Mouse (Mus musculus): ENCODE data around the gene Tmsb10. TPM values are rescaled to one million over a fixed set of nuclear protein-coding genes. Genes with fewer than 3 reads are reported as not detected.

Gene Tmsb10
- polyA plus RNA-seq, 1 experiment: 30.4 TPM

DNA sequence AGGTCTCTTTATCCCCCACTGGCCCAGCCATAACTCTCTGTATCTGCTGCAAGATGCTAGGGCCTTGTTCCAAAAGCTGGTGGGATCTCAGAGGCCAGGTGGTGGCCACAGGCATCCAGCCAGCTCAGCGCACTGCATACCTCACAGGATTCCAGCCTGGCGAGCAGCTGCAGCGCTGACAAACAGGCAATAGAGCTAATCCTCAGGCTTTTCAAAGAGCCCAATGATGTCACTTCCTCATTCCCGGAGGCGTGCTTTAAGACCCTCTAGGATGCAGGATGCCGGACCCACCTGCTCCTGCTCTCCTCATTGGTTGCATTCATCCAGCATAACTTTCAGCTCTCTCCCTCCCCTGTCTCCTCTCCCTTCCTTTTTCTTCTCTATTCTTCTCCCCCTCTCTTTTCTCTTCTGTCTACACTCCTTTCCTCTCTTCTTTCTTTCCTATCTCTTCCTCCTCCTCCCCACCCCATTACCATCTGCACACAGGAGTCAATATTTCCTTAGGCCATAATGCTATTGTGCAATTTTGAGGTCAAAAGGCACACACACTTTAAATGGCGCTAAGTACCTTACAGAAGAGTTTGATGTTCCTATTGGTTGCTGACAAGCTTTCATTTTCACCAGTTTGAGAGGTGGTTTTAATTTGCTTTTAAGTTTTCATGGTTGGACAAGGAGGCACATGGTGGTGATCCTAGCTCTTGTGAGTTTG is 30.6 kb upstream of the Tmsb10 start:
- no peak overlapping the region for H3K27ac ChIP-seq (ENCODE audit: insufficient read depth, low read depth, low read length)
- no peaks in the 10 kb centered on the region for H3K27me3 ChIP-seq (ENCODE audit: control insufficient read depth, insufficient read depth, low read length)
- TF ChIP-seq POLR2A (IDR thresholded peaks at IDR 0.05; ENCODE audit: low read depth, low read length): no peak
- TF ChIP-seq CTCF (IDR thresholded peaks at IDR 0.05; ENCODE audit: extremely low read depth, insufficient read length, insufficient replicate concordance, low read depth, low read length): no peak
- H3K4me1 ChIP-seq (ENCODE audit: control insufficient read depth, insufficient read depth, insufficient read length, low read length): peaks cover 16% of the 10 kb centered on the region
- 22% methylated on average over 7 of the region's 7 CpGs for WGBS
- no peak overlapping the region for H3K4me3 ChIP-seq (ENCODE audit: low read depth, low read length)
- no peaks in the 10 kb centered on the region for H3K36me3 ChIP-seq (ENCODE audit: control insufficient read depth, insufficient read depth, low read length)

DNA sequence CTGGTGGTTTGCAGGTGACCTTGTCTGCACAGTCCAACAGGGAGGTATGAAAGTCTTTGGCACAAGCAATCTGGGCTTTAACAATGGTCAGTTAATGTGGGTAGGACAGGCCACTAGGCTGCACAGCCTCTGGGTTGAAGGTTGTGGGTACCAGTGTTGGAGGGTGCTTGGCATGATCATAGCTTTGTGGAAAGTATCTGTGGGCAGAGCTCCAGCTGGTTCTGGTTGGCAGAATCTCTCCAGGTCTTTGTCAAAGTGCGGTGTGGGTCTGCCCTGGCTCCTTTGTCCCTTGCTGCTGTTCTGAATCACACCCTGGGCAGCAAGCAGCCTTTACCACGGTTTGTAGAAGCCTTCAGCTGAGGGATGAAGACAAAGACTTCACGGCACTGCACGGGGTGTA is 24.0 kb upstream of the Tmsb10 start:
- 87% methylated on average over 4 of the region's 4 CpGs for WGBS
- Histone ChIP-seq H3K36me3 (ENCODE audit: control insufficient read depth, insufficient read depth, low read length) (no peaks in the 10 kb centered on the region), H3K4me3 (ENCODE audit: low read depth, low read length) (no peak overlapping the region), H3K27ac (ENCODE audit: insufficient read depth, low read depth, low read length) (no peak overlapping the region), H3K4me1 (ENCODE audit: control insufficient read depth, insufficient read depth, insufficient read length, low read length) (no peaks in the 10 kb centered on the region; the same call in 1 of the 2 replicates), H3K27me3 (ENCODE audit: control insufficient read depth, insufficient read depth, low read length) (no peaks in the 10 kb centered on the region)
- TF ChIP-seq POLR2A (IDR thresholded peaks at IDR 0.05; ENCODE audit: low read depth, low read length): no peak
- TF ChIP-seq CTCF (IDR thresholded peaks at IDR 0.05; ENCODE audit: extremely low read depth, insufficient read length, insufficient replicate concordance, low read depth, low read length): no peak

DNA sequence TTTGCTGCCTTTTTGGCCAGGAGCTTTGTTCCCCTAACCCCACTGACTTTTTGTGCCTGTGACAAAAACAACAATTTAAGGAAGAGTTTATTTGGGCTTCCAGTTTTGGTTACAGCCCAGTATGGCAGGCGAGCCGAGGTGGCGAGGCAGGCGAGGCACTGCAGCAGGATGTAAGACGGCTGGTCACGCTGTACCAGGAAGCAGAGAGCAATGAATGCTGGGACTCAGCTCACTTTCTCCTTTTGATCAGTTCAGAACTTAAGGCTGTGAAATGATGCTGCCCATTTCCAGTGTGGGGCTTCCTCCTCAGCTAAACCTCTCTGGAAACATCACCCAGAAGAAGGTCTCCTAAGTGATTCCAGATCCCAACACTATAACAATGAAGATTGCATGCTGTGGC is 23.3 kb upstream of the Tmsb10 start:
- H3K36me3 ChIP-seq (ENCODE audit: control insufficient read depth, insufficient read depth, low read length): no peaks in the 10 kb centered on the region
- no peak overlapping the region for H3K27ac ChIP-seq (ENCODE audit: insufficient read depth, low read depth, low read length)
- WGBS: 46% methylated on average over 6 of the region's 6 CpGs
- no peak overlapping the region for H3K4me3 ChIP-seq (ENCODE audit: low read depth, low read length)
- no peaks in the 10 kb centered on the region for H3K27me3 ChIP-seq (ENCODE audit: control insufficient read depth, insufficient read depth, low read length)
- no peaks in the 10 kb centered on the region; the same call in 1 of the 2 replicates for H3K4me1 ChIP-seq (ENCODE audit: control insufficient read depth, insufficient read depth, insufficient read length, low read length)
- no peak for TF ChIP-seq CTCF (IDR thresholded peaks at IDR 0.05; ENCODE audit: extremely low read depth, insufficient read length, insufficient replicate concordance, low read depth, low read length)
- no peak for TF ChIP-seq POLR2A (IDR thresholded peaks at IDR 0.05; ENCODE audit: low read depth, low read length)

DNA sequence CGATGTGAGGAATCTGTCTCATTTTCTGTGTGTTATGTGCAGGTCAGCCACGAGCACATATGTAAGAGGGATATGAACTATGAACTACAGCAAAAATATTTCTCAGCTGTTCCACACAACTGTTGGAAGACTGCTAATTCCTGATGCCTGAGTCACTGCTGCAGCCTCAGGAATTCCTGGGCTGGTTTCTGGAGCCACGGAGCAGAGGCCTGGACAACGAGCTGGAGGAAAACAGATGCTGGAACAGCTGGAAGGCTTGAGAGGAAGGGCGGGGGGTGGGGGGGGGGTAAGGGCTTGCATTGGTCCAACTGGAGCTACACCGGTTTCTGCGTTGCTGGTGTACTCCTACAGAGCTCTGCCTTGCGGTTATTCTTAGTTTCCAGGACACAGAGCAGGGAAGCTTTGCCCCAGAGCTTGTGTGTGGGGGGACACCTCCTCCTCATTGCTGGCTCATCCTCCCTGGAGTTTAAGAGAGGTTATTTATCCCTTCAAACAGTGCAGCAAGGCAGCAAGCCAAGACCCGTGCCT is 22.6 kb upstream of the Tmsb10 start:
- TF ChIP-seq POLR2A (IDR thresholded peaks at IDR 0.05; ENCODE audit: low read depth, low read length): no peak
- TF ChIP-seq CTCF (IDR thresholded peaks at IDR 0.05; ENCODE audit: extremely low read depth, insufficient read length, insufficient replicate concordance, low read depth, low read length): no peak
- Histone ChIP-seq H3K36me3 (ENCODE audit: control insufficient read depth, insufficient read depth, low read length) (no peaks in the 10 kb centered on the region), H3K27ac (ENCODE audit: insufficient read depth, low read depth, low read length) (peak overlapping the region; percentile 23; the same call in 1 of the 2 replicates), H3K27me3 (ENCODE audit: control insufficient read depth, insufficient read depth, low read length) (no peaks in the 10 kb centered on the region), H3K4me1 (ENCODE audit: control insufficient read depth, insufficient read depth, insufficient read length, low read length) (no peaks in the 10 kb centered on the region; the same call in 1 of the 2 replicates), H3K4me3 (ENCODE audit: low read depth, low read length) (no peak overlapping the region)
- 75% methylated on average over 9 of the region's 9 CpGs for WGBS

DNA sequence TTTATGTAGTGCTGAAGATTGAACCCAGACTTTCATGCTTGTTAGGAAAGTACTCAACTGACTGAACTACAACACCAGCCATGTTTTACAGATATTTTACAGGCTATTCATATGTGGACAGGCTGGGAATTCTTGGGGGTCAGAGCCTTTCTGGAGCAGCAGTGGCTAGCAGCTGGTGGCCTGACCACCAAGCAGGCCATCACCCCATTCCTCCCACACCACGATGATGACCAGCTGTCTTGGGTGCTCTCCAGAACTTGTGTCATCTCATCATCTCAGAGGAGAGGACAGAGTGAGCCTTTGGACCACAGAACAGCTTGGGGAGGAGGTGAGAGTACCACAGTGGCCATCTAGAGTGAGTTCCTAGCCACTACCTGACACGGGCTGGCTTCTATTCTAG is 18.3 kb upstream of the Tmsb10 start:
- H3K27ac ChIP-seq (ENCODE audit: insufficient read depth, low read depth, low read length): no peak overlapping the region
- WGBS: 84% methylated on average over 2 of the region's 2 CpGs
- H3K36me3 ChIP-seq (ENCODE audit: control insufficient read depth, insufficient read depth, low read length): no peaks in the 10 kb centered on the region
- H3K4me3 ChIP-seq (ENCODE audit: low read depth, low read length): no peak overlapping the region
- TF ChIP-seq CTCF (IDR thresholded peaks at IDR 0.05; ENCODE audit: extremely low read depth, insufficient read length, insufficient replicate concordance, low read depth, low read length) (no peak), POLR2A (IDR thresholded peaks at IDR 0.05; ENCODE audit: low read depth, low read length) (no peak)
- no peaks in the 10 kb centered on the region for H3K27me3 ChIP-seq (ENCODE audit: control insufficient read depth, insufficient read depth, low read length)
- no peaks in the 10 kb centered on the region; the same call in 1 of the 2 replicates for H3K4me1 ChIP-seq (ENCODE audit: control insufficient read depth, insufficient read depth, insufficient read length, low read length)

DNA sequence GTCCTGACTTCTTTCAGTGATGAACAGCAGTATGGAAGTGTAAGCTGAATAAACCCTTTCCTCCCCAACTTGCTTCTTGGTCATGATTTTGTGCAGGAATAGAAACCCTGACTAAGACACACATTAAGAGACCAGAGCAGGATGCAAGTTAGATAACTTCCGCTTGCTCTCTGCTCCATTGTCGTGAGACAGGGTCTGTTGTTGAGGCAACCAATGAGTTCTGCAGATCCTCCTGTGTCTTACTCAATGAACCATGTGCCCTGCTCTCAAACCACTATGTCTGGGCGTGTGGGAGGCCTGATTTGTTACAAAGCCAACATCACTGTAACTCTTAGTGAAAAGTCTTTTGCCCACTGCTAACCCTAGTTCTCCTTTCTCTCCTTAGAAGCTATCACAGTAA is 12.5 kb upstream of the Tmsb10 start:
- Histone ChIP-seq H3K36me3 (ENCODE audit: control insufficient read depth, insufficient read depth, low read length) (no peaks in the 10 kb centered on the region), H3K4me1 (ENCODE audit: control insufficient read depth, insufficient read depth, insufficient read length, low read length) (no peaks in the 10 kb centered on the region), H3K27me3 (ENCODE audit: control insufficient read depth, insufficient read depth, low read length) (no peaks in the 10 kb centered on the region), H3K27ac (ENCODE audit: insufficient read depth, low read depth, low read length) (no peak overlapping the region), H3K4me3 (ENCODE audit: low read depth, low read length) (no peak overlapping the region)
- TF ChIP-seq POLR2A (IDR thresholded peaks at IDR 0.05; ENCODE audit: low read depth, low read length) (no peak), CTCF (IDR thresholded peaks at IDR 0.05; ENCODE audit: extremely low read depth, insufficient read length, insufficient replicate concordance, low read depth, low read length) (no peak)
- 78% methylated on average over 3 of the region's 3 CpGs for WGBS

DNA sequence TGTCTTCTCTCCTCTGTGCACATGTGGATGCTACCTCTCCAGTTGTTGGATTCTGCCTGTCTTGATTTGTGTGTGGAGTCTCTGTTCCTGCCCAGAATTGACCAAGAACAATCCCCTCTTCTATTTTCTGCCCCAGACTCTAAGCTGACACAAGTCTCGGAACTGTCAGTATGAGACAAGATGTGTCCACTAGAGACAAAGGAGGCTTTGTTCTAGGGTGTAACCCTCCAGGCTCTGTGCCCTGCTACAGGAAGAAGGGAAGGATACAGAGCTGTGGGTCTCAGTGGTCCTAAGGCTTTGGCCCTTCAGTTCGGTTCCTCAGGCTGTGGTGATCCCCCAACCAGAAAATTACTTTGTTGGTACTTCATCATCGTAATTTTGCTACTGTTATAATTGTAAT is 11.2 kb upstream of the Tmsb10 start:
- no peak overlapping the region for H3K4me3 ChIP-seq (ENCODE audit: low read depth, low read length)
- no peak for TF ChIP-seq CTCF (IDR thresholded peaks at IDR 0.05; ENCODE audit: extremely low read depth, insufficient read length, insufficient replicate concordance, low read depth, low read length)
- TF ChIP-seq POLR2A (IDR thresholded peaks at IDR 0.05; ENCODE audit: low read depth, low read length): no peak
- H3K36me3 ChIP-seq (ENCODE audit: control insufficient read depth, insufficient read depth, low read length): no peaks in the 10 kb centered on the region
- no peaks in the 10 kb centered on the region for H3K27me3 ChIP-seq (ENCODE audit: control insufficient read depth, insufficient read depth, low read length)
- no peaks in the 10 kb centered on the region for H3K4me1 ChIP-seq (ENCODE audit: control insufficient read depth, insufficient read depth, insufficient read length, low read length)
- 83% methylated on average over 3 of the region's 3 CpGs for WGBS
- H3K27ac ChIP-seq (ENCODE audit: insufficient read depth, low read depth, low read length): no peak overlapping the region

All from small intestine, adult 2 months (tissue).